Mouse (Mus musculus): ENCODE results near the gene Olfr1282. TPM values are rescaled to one million over a fixed set of nuclear protein-coding genes. Genes with fewer than 3 reads are reported as not detected.

Gene Olfr1282
- polyA plus RNA-seq, 1 experiment from 2014 or later = not detected

Other genes with a start within 250 kb of the Olfr1282 start
- gene Gm13941, start 230.1 kb downstream of the Olfr1282 start, polyA plus RNA-seq (2014; fragmentation: Nextera tagmentation; extraction: Ambion mirVana) = not detected in 2 replicates
- gene Gm15130, start 183.1 kb downstream of the Olfr1282 start, polyA plus RNA-seq (2014; fragmentation: Nextera tagmentation; extraction: Ambion mirVana) = not detected in 2 replicates
- gene 4930430A15Rik, start 106.5 kb downstream of the Olfr1282 start, polyA plus RNA-seq (2014; fragmentation: Nextera tagmentation; extraction: Ambion mirVana) = not detected in 2 replicates
- gene Olfr1275, start 100.8 kb downstream of the Olfr1282 start, polyA plus RNA-seq (2014; fragmentation: Nextera tagmentation; extraction: Ambion mirVana) = not detected in 2 replicates
- gene Olfr1276, start 81.6 kb downstream of the Olfr1282 start, polyA plus RNA-seq (2014; fragmentation: Nextera tagmentation; extraction: Ambion mirVana) = not detected in 2 replicates
- not detected in 2 replicates for gene Olfr1277, start 62.0 kb downstream of the Olfr1282 start, polyA plus RNA-seq (2014; fragmentation: Nextera tagmentation; extraction: Ambion mirVana)
- gene Olfr1278, start 45.9 kb downstream of the Olfr1282 start, polyA plus RNA-seq (2014; fragmentation: Nextera tagmentation; extraction: Ambion mirVana) = not detected in 2 replicates
- gene Olfr1279, start 35.4 kb downstream of the Olfr1282 start, polyA plus RNA-seq (2014; fragmentation: Nextera tagmentation; extraction: Ambion mirVana) = not detected in 2 replicates
- not detected in 2 replicates for gene Olfr1280, start 22.1 kb downstream of the Olfr1282 start, polyA plus RNA-seq (2014; fragmentation: Nextera tagmentation; extraction: Ambion mirVana)
- not detected in 2 replicates for gene Olfr1281, start 9.6 kb downstream of the Olfr1282 start, polyA plus RNA-seq (2014; fragmentation: Nextera tagmentation; extraction: Ambion mirVana)
- not detected in 2 replicates for gene Olfr1283, start 30.7 kb upstream of the Olfr1282 start, polyA plus RNA-seq (2014; fragmentation: Nextera tagmentation; extraction: Ambion mirVana)
- not detected in 2 replicates for gene Olfr1284, start 39.4 kb upstream of the Olfr1282 start, polyA plus RNA-seq (2014; fragmentation: Nextera tagmentation; extraction: Ambion mirVana)
- gene Olfr1286, start 87.0 kb upstream of the Olfr1282 start, polyA plus RNA-seq (2014; fragmentation: Nextera tagmentation; extraction: Ambion mirVana) = not detected in 2 replicates
- gene Olfr1287, start 113.1 kb upstream of the Olfr1282 start, polyA plus RNA-seq (2014; fragmentation: Nextera tagmentation; extraction: Ambion mirVana) = not detected in 2 replicates
- gene Olfr1288, start 138.0 kb upstream of the Olfr1282 start, polyA plus RNA-seq (2014; fragmentation: Nextera tagmentation; extraction: Ambion mirVana) = not detected in 2 replicates
- not detected in 2 replicates for gene Olfr1289, start 144.7 kb upstream of the Olfr1282 start, polyA plus RNA-seq (2014; fragmentation: Nextera tagmentation; extraction: Ambion mirVana)
- not detected in 2 replicates for gene Olfr1290, start 157.8 kb upstream of the Olfr1282 start, polyA plus RNA-seq (2014; fragmentation: Nextera tagmentation; extraction: Ambion mirVana)
- not detected in 2 replicates for gene Olfr1291-ps1, start 161.1 kb upstream of the Olfr1282 start, polyA plus RNA-seq (2014; fragmentation: Nextera tagmentation; extraction: Ambion mirVana)
- gene Olfr1293-ps, start 189.1 kb upstream of the Olfr1282 start, polyA plus RNA-seq (2014; fragmentation: Nextera tagmentation; extraction: Ambion mirVana) = not detected in 2 replicates
- not detected in 2 replicates for gene Olfr1294, start 204.2 kb upstream of the Olfr1282 start, polyA plus RNA-seq (2014; fragmentation: Nextera tagmentation; extraction: Ambion mirVana)
- gene Olfr1295, start 233.6 kb upstream of the Olfr1282 start, polyA plus RNA-seq (2014; fragmentation: Nextera tagmentation; extraction: Ambion mirVana) = not detected in 2 replicates

Data from forebrain, embryonic 14.5 days (tissue).